Mouse (Mus musculus): ENCODE data around the gene Gpt2. TPM values are rescaled to one million over a fixed set of nuclear protein-coding genes. Genes with fewer than 3 reads are reported as not detected.

The Gpt2 gene
- polyA plus RNA-seq, 1 experiment from 2014 or later: 32.7 TPM

GRCm38 (mm10) chr8:85488631-85489030 is 3.7 kb upstream of the Gpt2 start:
- DNase-seq (ENCODE audit: low spot score) (no peak), ATAC-seq (ENCODE audit: low FRiP score, low TSS enrichment) (no peak)
- Histone ChIP-seq H3K27ac (replicated peaks) (no peak overlapping the region), H3K27me3 (ENCODE audit: control insufficient read depth, insufficient read depth, low read length) (no peaks in the 10 kb centered on the region), H3K4me3 (ENCODE audit: low read depth, low read length) (no peak overlapping the region), H3K9me3 (ENCODE audit: control insufficient read depth, low read length) (no peaks in the 10 kb centered on the region), H3K9ac (ENCODE audit: low read length) (no peak overlapping the region), H3K36me3 (ENCODE audit: control insufficient read depth, insufficient read depth, low read length) (no peaks in the 10 kb centered on the region), H3K4me2 (replicated peaks; ENCODE audit: low read depth) (no peak overlapping the region), H3K4me1 (replicated peaks; ENCODE audit: control insufficient read depth, insufficient read depth) (no peaks in the 10 kb centered on the region)
- TF ChIP-seq EP300 (optimal IDR thresholded peaks at IDR 0.05): no peak

GRCm38 (mm10) chr8:85489546-85489945 is 2.8 kb upstream of the Gpt2 start:
- H3K4me1 ChIP-seq (replicated peaks; ENCODE audit: control insufficient read depth, insufficient read depth): no peaks in the 10 kb centered on the region
- DNase-seq (ENCODE audit: low spot score): no peak
- H3K27ac ChIP-seq (replicated peaks): no peak overlapping the region
- WGBS: 94% methylated on average over 8 of the region's 8 CpGs
- no peaks in the 10 kb centered on the region for H3K36me3 ChIP-seq (ENCODE audit: control insufficient read depth, insufficient read depth, low read length)
- peak; percentile 25 for TF ChIP-seq CTCF (IDR thresholded peaks at IDR 0.05; ENCODE audit: low read depth)
- no peak for TF ChIP-seq EP300 (optimal IDR thresholded peaks at IDR 0.05)
- no peak for ATAC-seq (ENCODE audit: low FRiP score, low TSS enrichment)
- no peaks in the 10 kb centered on the region for H3K9me3 ChIP-seq (ENCODE audit: control insufficient read depth, low read length)
- no peak overlapping the region for H3K4me2 ChIP-seq (replicated peaks; ENCODE audit: low read depth)
- no peaks in the 10 kb centered on the region for H3K27me3 ChIP-seq (ENCODE audit: control insufficient read depth, insufficient read depth, low read length)
- H3K9ac ChIP-seq (ENCODE audit: low read length): no peak overlapping the region
- H3K4me3 ChIP-seq (ENCODE audit: low read depth, low read length): no peak overlapping the region

- no peak; the same call in 1 of the 2 replicates for ATAC-seq (ENCODE audit: low FRiP score, low TSS enrichment)
- TF ChIP-seq CTCF (IDR thresholded peaks at IDR 0.05; ENCODE audit: low read depth) (peak; percentile 11; the same call in 1 of the 2 replicates), EP300 (optimal IDR thresholded peaks at IDR 0.05) (no peak)
- Histone ChIP-seq H3K4me2 (replicated peaks; ENCODE audit: low read depth) (peak overlapping the region; percentile 99), H3K9me3 (ENCODE audit: control insufficient read depth, low read length) (no peaks in the 10 kb centered on the region), H3K4me3 (ENCODE audit: low read depth, low read length) (peak overlapping the region; percentile 80), H3K9ac (ENCODE audit: low read length) (peak overlapping the region; percentile 76), H3K27me3 (ENCODE audit: control insufficient read depth, insufficient read depth, low read length) (no peaks in the 10 kb centered on the region), H3K36me3 (ENCODE audit: control insufficient read depth, insufficient read depth, low read length) (no peaks in the 10 kb centered on the region), H3K4me1 (replicated peaks; ENCODE audit: control insufficient read depth, insufficient read depth) (no peaks in the 10 kb centered on the region), H3K27ac (replicated peaks) (peak overlapping the region; percentile 65)
- 6% methylated on average over 46 of the region's 49 CpGs for WGBS
- DNase-seq (ENCODE audit: low spot score): peak; percentile 35
Observed at GRCm38 (mm10) chr8:85492940-85493931, 860 bp downstream of the Gpt2 start.

GRCm38 (mm10) chr8:85496125-85496524 is 3.7 kb downstream of the Gpt2 start:
- Histone ChIP-seq H3K4me3 (ENCODE audit: low read depth, low read length) (no peak overlapping the region), H3K27ac (replicated peaks) (peak overlapping the region; percentile 82; the same call in 1 of the 2 replicates), H3K4me2 (replicated peaks; ENCODE audit: low read depth) (no peak overlapping the region), H3K36me3 (ENCODE audit: control insufficient read depth, insufficient read depth, low read length) (no peaks in the 10 kb centered on the region), H3K9me3 (ENCODE audit: control insufficient read depth, low read length) (no peaks in the 10 kb centered on the region), H3K9ac (ENCODE audit: low read length) (no peak overlapping the region), H3K27me3 (ENCODE audit: control insufficient read depth, insufficient read depth, low read length) (no peaks in the 10 kb centered on the region), H3K4me1 (replicated peaks; ENCODE audit: control insufficient read depth, insufficient read depth) (no peaks in the 10 kb centered on the region)
- peak; percentile 53 for ATAC-seq (ENCODE audit: low FRiP score, low TSS enrichment)
- 71% methylated on average over 5 of the region's 5 CpGs for WGBS
- TF ChIP-seq CTCF (IDR thresholded peaks at IDR 0.05; ENCODE audit: low read depth) (no peak), EP300 (optimal IDR thresholded peaks at IDR 0.05) (no peak)
- DNase-seq (ENCODE audit: low spot score): peak; percentile 71

- ATAC-seq (ENCODE audit: low FRiP score, low TSS enrichment): no peak
- no peaks in the 10 kb centered on the region for H3K9me3 ChIP-seq (ENCODE audit: control insufficient read depth, low read length)
- H3K27me3 ChIP-seq (ENCODE audit: control insufficient read depth, insufficient read depth, low read length): no peaks in the 10 kb centered on the region
- H3K4me2 ChIP-seq (replicated peaks; ENCODE audit: low read depth): no peak overlapping the region; the same call in 1 of the 2 replicates
- no peak overlapping the region for H3K9ac ChIP-seq (ENCODE audit: low read length)
- no peak for TF ChIP-seq CTCF (IDR thresholded peaks at IDR 0.05; ENCODE audit: low read depth)
- no peak for TF ChIP-seq EP300 (optimal IDR thresholded peaks at IDR 0.05)
- peak overlapping the region; percentile 82 for H3K27ac ChIP-seq (replicated peaks)
- DNase-seq (ENCODE audit: low spot score): peak; percentile 47
- no peaks in the 10 kb centered on the region for H3K36me3 ChIP-seq (ENCODE audit: control insufficient read depth, insufficient read depth, low read length)
- WGBS: 66% methylated on average over 4 of the region's 4 CpGs
- no peaks in the 10 kb centered on the region for H3K4me1 ChIP-seq (replicated peaks; ENCODE audit: control insufficient read depth, insufficient read depth)
- no peak overlapping the region for H3K4me3 ChIP-seq (ENCODE audit: low read depth, low read length)
Observed at GRCm38 (mm10) chr8:85496778-85497177, 4.4 kb downstream of the Gpt2 start.

GRCm38 (mm10) chr8:85498577-85498976 is 6.2 kb downstream of the Gpt2 start:
- DNase-seq (ENCODE audit: low spot score) (no peak), ATAC-seq (ENCODE audit: low FRiP score, low TSS enrichment) (no peak)
- TF ChIP-seq EP300 (optimal IDR thresholded peaks at IDR 0.05) (no peak), CTCF (IDR thresholded peaks at IDR 0.05; ENCODE audit: low read depth) (no peak)
- Histone ChIP-seq H3K9me3 (ENCODE audit: control insufficient read depth, low read length) (no peaks in the 10 kb centered on the region), H3K36me3 (ENCODE audit: control insufficient read depth, insufficient read depth, low read length) (no peaks in the 10 kb centered on the region), H3K4me2 (replicated peaks; ENCODE audit: low read depth) (no peak overlapping the region), H3K4me1 (replicated peaks; ENCODE audit: control insufficient read depth, insufficient read depth) (no peaks in the 10 kb centered on the region), H3K9ac (ENCODE audit: low read length) (no peak overlapping the region), H3K4me3 (ENCODE audit: low read depth, low read length) (no peak overlapping the region), H3K27ac (replicated peaks) (peak overlapping the region; percentile 56), H3K27me3 (ENCODE audit: control insufficient read depth, insufficient read depth, low read length) (no peaks in the 10 kb centered on the region)
- 33% methylated on average over 2 of the region's 2 CpGs for WGBS
